Mouse (Mus musculus) monocyte, adult 2 months (primary cell): ENCODE measurements at regions not wholly inside any gene's neighbourhood (a gene's known extent, or its start where the extent isn't known, plus 50 kb on each side); places are given as distances from the start of the nearest gene placed in this dataset.

Experiments used
- DNase-seq, 2 experiments: peaks; one replicate each; pipeline ENCODE4 v3.0.0; 2022; ENCODE audit warnings: low spot score in 2 of 2, low read depth in 1 of 2

DNA sequence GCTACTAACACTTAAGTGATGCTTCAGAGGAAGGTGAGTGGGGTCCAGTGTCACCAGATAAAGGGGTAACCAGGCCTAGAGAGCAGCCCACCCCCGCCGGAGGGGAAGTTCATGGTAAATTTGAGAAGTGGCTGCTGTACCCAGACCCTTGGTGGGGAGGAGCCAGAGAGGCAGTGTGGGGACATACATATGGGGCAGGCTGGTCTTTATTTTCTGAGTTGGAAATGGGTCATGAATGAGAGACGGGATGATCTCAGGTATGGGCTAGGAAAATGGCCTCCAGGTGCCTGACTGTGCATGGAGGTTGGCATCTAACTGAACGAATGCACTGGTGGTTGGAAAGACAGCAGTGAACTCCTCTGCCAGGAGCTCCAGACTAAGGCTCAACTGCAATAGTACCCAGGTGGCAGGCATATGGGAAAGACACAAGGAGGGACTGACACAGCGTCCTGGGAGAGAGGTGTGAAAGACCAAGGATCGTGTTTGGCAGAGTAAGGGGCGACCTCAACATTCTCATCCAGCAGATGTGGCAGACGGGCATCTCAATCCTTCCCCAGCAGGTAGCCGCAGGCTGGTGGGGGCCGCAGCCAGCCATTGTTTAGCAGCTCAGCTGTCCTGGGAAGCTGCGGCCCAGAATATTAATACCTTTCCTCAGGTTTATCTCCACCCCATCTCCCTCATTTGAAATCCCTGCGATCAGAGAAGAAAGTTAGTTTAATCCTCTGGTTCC lies 387.7 kb downstream of the Rps24 start:
- no peak for DNase-seq

DNA sequence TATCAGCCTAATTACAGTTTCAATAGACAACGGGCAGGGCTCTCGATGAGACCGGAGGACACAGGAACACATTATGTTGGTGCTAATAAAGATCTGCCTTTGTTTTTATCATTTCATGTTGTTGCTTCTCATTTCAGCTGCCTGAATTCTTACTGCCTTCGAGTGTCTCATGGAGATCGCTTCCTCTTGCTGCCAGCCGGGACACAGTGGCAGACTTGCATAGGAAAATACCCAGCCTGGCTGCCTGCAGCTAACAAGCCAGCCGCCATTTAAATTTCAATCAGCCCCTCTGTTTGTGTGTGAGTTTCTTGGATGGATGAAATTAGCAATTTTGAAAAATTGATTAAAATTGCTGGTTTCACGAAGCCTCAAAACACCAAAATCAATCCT lies 388.2 kb downstream of the Rps24 start:
- no peak for DNase-seq

GRCm38 (mm10) chr14:24875934-24876333 lies 389.0 kb downstream of the Rps24 start:
- DNase-seq = no peak

DNA sequence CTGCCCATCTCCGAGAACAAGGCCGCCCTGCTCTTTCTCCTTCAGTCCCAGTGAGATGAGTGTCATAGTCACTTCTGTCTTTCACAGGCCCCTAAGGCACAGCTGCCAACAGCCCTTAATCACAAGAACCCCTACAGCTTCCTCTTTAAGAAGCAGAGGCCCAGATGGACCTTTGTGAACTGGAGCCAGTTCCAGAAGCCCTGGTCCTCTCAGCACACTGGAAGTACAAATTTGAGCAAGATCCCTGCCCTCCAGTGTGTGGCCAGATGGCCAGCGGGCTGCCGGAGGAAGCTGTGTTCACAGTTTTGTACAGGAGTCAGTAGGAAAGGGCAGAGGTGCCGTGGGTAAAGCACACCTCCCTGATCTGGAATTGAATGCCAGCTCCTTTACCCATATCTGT lies 389.6 kb downstream of the Rps24 start:
- no peak for DNase-seq

GRCm38 (mm10) chr14:24877853-24878252 lies 390.9 kb downstream of the Rps24 start:
- DNase-seq = no peak

- DNase-seq = no peak
Observed at GRCm38 (mm10) chr14:24886164-24886563, 399.2 kb downstream of the Rps24 start.

- DNase-seq = no peak
Observed at GRCm38 (mm10) chr14:24886896-24887421, 400.0 kb downstream of the Rps24 start.

DNA sequence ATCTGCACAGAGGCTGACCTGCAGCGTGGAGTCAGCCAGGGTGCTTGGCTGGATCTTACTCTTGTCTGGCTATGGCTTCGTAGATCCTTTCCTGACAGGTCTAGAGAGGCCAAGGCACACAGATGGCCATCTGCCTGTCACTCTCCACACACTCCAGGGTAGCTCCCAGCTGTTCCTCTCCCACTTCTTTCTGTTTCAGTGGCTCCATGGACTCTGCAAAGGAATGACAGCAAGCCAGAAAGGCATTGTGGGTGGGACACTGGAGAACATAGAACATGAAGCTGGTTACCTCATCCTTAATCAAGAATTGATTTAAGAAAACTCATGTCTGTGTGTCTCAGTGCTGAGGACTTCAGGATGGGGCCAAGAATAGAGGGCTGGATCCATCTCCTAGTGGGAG lies 403.9 kb downstream of the Rps24 start:
- DNase-seq = no peak

- no peak for DNase-seq
Observed at GRCm38 (mm10) chr14:24895196-24895595, 408.3 kb downstream of the Rps24 start.

- no peak for DNase-seq
Observed at GRCm38 (mm10) chr14:24896681-24897080, 409.8 kb downstream of the Rps24 start.

- no peak for DNase-seq
Observed at GRCm38 (mm10) chr14:24900501-24901179, 413.7 kb downstream of the Rps24 start.

- DNase-seq = no peak
Observed at GRCm38 (mm10) chr14:24901726-24902125, 414.8 kb downstream of the Rps24 start.

DNA sequence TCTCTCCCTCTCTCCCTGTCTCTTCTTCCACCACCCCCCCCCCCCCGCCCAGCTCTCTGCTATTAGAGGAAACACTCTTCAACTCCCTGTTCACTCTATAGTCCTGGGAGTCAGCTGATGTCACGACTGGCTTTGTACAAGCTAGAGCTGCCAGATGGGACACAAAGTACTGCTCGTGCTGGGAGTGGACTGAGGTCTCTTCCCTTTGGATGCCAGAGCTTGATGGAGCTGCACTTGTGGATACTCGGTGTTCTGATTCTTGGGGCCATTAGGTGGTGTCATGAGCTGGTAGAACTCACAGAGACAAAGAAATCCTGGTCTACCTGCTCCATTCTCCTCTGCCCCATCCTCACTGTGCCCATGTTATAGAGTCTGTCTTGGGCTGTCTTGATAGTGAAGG lies 415.9 kb downstream of the Rps24 start:
- DNase-seq = no peak

GRCm38 (mm10) chr14:24904712-24905111 lies 417.8 kb downstream of the Rps24 start:
- no peak for DNase-seq

DNA sequence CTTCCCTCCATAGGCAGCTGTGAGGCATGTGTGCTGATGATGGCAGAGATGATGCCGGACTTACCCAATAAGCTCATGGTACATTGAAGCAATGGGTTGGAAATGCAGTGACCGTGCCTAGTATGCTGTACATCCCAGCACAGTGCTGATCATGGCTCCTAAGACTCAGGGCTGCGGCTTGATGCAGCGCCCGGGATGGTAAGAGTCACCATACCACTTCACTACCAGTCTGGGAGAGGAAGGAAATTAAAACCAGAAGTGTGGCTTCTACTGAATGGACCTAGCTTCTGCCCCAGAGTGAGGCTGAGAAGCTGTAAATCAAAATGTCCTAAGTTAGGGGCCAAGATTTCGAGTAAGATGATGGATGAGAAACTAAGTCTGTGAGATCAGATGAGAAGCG lies 420.0 kb downstream of the Rps24 start:
- no peak for DNase-seq

GRCm38 (mm10) chr14:24908377-24908776 lies 421.5 kb downstream of the Rps24 start:
- DNase-seq = no peak

DNA sequence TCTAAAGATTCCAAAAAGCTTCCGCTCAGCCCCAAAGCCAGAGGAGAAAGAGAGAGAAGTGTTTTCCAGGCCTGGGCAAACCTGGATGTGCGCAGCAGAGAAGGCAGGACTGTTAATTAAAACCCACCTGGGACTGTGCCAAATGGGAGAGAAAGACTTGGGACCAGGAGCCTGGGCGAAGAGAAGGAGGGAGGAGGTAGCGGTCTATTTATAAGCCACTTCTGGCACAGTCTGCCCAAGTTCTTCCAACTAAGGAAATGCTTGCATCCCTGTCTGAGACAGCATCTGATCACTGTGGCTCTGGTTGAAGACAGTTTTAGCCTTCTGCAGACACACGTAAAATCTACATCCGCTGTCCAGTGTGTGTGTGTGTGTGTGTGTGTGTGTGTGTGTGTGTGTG lies 424.7 kb downstream of the Rps24 start:
- no peak for DNase-seq

DNA sequence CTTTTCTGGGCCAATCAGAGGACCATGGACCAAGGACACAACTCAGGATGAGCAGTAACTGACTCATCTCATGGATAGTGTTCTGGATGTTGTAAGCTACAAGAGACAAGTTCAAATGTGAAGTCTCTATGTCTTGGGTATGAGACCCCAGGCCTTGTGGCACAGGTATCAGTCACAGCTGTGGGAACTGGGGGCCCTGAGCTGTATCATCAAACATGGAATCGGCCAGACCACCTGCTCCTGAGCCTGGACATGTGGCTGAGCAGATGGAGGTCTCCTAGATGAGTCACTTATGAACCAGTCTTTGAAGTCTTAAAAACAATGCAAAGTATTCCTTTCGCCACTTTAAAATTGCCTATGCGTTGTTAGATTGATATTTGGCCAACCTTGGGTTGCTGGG lies 432.1 kb downstream of the Rps24 start:
- no peak for DNase-seq

- no peak for DNase-seq
Observed at GRCm38 (mm10) chr14:24922006-24922405, 435.1 kb downstream of the Rps24 start.

GRCm38 (mm10) chr14:24924561-24924960 lies 437.6 kb downstream of the Rps24 start:
- DNase-seq = no peak

- no peak for DNase-seq
Observed at GRCm38 (mm10) chr14:24926086-24927048, 439.4 kb downstream of the Rps24 start.
